Comparison of ENCODE assay signal across 7 mouse cellular contexts in genomic region chr16:29728769-29729481, GRCm38 (mm10).
A peak's percentile ranks its signal among the peaks of the same experiment; 100 is the strongest.
DNase-seq lines count a peak whose midpoint lies in the region; ATAC-seq lines count a peak whose summit lies in the region.

No protein-coding gene starts in this region.

- H3K4me1 ChIP-seq in limb, embryonic 10.5 days, result peaks cover 51% of the 10 kb centered on the region
- H3K4me1 ChIP-seq in midbrain, embryonic 16.5 days (ENCODE audit: control insufficient read depth, insufficient read depth, low read length), result no peaks in the 10 kb centered on the region

- no peaks in the 10 kb centered on the region for H3K9me3 ChIP-seq in limb, embryonic 10.5 days (replicated peaks)
- no peaks in the 10 kb centered on the region for H3K9me3 ChIP-seq in midbrain, embryonic 16.5 days (replicated peaks; ENCODE audit: control insufficient read depth, low read length, poor library complexity, severe bottlenecking)

- H3K27me3 ChIP-seq in limb, embryonic 10.5 days (ENCODE audit: low read depth, poor library complexity, severe bottlenecking), result peaks cover 69% of the 10 kb centered on the region
- peaks cover 81% of the 10 kb centered on the region for H3K27me3 ChIP-seq in midbrain, embryonic 16.5 days (ENCODE audit: control insufficient read depth, insufficient read depth, low read depth, low read length)

- peak overlapping the region; percentile 25; the same call in 1 of the 2 replicates for H3K27ac ChIP-seq in limb, embryonic 10.5 days
- H3K27ac ChIP-seq in midbrain, embryonic 16.5 days (ENCODE audit: low read length), result no peak overlapping the region

- H3K4me2 ChIP-seq in midbrain, embryonic 16.5 days (ENCODE audit: low read length), result no peak overlapping the region

- 22% methylated on average over 10 of the region's 10 CpGs for WGBS in limb, embryonic 10.5 days
- 21% methylated on average over 10 of the region's 10 CpGs for WGBS in midbrain, embryonic 16.5 days

- H3K9ac ChIP-seq in midbrain, embryonic 16.5 days (ENCODE audit: low read depth, low read length), result no peak overlapping the region

- peak; percentile 79; the same call in 1 of the 2 replicates for ATAC-seq in midbrain, embryonic 16.5 days

- no peak overlapping the region for H3K4me3 ChIP-seq in limb, embryonic 10.5 days
- no peak overlapping the region for H3K4me3 ChIP-seq in midbrain, embryonic 16.5 days (ENCODE audit: low read depth, low read length)

- DNase-seq in adrenal gland, adult 18-20 months (ENCODE audit: low spot score in 2 of 2), result peak; percentile 86 to 91
- peak; percentile 87 to 93 for DNase-seq in cerebellum, postnatal 36 days
- peak; percentile 74 to 76 for DNase-seq in gastrocnemius, adult 8-10 months (ENCODE audit: low spot score in 2 of 2)
- peak; percentile 89 for DNase-seq in kidney, adult 18-20 months
- peak; percentile 94 for DNase-seq in limb, embryonic 10.5 days (ENCODE audit: low spot score)
- peak; percentile 46 to 66 for DNase-seq in spleen, postnatal 14 days (ENCODE audit: low spot score in 2 of 2)

- H3K36me3 ChIP-seq in limb, embryonic 10.5 days, result no peaks in the 10 kb centered on the region
- H3K36me3 ChIP-seq in midbrain, embryonic 16.5 days (ENCODE audit: control insufficient read depth, insufficient read depth, low read length), result no peaks in the 10 kb centered on the region
